Mouse (Mus musculus): Measurements from ENCODE around the gene Lrba. TPM values are rescaled to one million over a fixed set of nuclear protein-coding genes. Genes with fewer than 3 reads are reported as not detected.

Gene Lrba
- polyA plus RNA-seq, 1 experiment from 2014 or later, result 8.8 TPM

DNA sequence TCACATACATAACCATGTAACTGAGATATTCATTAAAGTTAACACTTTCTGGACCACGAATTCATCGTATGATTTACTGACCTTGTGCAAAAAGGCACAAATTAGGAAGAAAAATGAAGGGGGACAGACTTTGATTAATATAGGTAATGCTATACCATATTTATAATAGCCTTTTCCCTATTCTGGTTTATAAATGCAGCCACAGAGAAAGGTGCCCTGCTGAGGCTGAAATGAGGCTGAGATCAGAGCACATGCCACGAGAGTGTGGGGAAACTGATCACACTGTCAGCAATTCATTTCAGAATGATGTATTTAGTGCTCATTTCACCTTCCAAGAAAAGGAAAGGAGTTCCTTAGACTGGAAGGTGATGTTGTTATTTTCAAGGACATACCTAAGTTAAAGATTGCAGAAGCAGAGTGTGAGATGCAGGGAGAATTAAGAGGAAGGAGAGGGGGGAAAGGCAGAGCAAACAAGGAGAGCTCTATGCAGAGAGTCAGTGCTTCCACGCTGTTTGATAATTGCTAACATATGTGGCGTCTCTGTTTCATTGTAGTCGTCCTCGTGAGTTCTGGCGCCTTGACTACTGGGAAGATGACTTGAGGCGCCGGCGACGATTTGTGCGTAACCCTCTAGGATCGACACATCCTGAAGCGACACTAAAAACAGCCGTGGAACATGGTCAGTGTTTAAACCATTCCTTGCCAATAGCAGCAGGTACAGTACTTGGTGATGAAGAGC, 307.2 kb downstream of the Lrba start:
- Histone ChIP-seq H3K4me3 (no peak overlapping the region), H3K4me2 (replicated peaks) (no peak overlapping the region), H3K9ac (replicated peaks) (no peak overlapping the region), H3K4me1 (no peaks in the 10 kb centered on the region), H3K36me3 (no peaks in the 10 kb centered on the region), H3K9me3 (no peaks in the 10 kb centered on the region), H3K27me3 (no peaks in the 10 kb centered on the region), H3K27ac (replicated peaks) (no peak overlapping the region)
- ATAC-seq (ENCODE audit: low FRiP score, low read depth), result no peak
- whole genome bisulfite sequencing, result 66% methylated on average over 16 of the region's 16 CpGs

DNA sequence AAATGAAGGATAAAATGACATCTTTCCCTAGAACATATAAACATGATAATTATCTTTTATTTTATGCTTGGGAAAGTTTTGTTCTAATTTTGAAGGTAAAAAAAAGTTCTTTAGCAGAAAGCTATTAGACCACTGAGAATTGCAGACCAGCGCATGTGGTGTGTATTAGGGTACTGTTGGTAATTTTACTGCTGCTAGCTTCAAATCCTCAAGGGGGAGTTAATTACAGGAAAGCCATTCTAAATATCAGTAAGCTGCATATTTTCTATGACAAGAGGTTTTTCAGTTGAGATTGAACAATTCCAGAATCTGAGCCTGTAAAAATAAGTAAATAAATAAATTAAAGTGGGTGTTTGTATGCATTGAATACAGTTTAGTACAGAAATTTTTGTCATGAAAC, 312.3 kb downstream of the Lrba start:
- Histone ChIP-seq H3K27me3 (peaks cover 7% of the 10 kb centered on the region; the same call in 1 of the 2 replicates), H3K9ac (replicated peaks) (no peak overlapping the region), H3K27ac (replicated peaks) (no peak overlapping the region), H3K9me3 (no peaks in the 10 kb centered on the region), H3K4me2 (replicated peaks) (no peak overlapping the region), H3K4me3 (no peak overlapping the region), H3K4me1 (peaks cover 17% of the 10 kb centered on the region), H3K36me3 (no peaks in the 10 kb centered on the region)
- ATAC-seq (ENCODE audit: low FRiP score, low read depth), result no peak
- 77% methylated on average over 1 of the region's 1 CpGs for WGBS

DNA sequence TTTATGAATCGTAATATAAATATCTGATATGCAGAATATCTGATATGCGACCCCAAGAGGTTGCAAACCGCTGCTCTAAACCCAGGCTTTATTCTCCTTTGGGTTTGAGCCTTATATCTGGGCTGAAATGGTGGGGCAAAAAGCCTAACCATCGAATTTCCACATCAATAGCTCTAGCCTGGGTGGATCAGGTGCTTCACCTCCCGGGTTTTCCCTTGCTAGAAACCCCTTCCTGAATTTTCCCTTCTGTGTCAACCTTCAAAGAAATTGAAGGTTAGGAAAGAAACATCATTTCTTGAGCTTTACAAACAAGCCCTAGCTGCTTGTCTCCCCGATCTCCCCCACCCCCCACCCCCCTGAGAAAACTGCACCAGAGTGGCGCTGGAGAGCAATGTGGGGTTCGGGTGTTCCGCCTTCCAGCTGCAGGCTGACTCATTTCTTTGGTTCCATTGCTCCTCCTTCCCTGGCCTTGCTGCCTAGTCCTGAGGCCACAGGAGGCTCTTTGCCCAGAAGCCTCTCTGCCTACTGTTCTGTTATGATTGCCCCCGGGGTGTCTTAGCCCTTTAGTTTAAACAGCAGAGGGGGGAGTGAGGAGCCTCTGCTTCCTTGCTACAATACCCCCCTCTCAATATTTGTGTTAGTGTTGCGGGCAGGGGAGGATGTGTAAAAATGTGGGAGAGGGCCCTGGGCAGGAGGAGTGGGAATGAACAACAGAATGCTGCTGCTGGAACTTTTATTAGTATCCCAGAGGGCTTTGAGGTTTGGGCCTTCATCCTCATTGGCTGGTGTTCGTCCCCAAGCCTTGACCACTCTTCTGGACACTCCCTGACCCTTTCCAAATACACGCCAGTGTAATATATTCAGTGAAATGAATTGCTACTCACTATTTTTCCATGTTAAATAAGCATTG, 314.4 kb downstream of the Lrba start:
- H3K4me3 ChIP-seq, result 0 out of 2 replicates have a peak overlapping the region, but pooled peaks have one; percentile 15

DNA sequence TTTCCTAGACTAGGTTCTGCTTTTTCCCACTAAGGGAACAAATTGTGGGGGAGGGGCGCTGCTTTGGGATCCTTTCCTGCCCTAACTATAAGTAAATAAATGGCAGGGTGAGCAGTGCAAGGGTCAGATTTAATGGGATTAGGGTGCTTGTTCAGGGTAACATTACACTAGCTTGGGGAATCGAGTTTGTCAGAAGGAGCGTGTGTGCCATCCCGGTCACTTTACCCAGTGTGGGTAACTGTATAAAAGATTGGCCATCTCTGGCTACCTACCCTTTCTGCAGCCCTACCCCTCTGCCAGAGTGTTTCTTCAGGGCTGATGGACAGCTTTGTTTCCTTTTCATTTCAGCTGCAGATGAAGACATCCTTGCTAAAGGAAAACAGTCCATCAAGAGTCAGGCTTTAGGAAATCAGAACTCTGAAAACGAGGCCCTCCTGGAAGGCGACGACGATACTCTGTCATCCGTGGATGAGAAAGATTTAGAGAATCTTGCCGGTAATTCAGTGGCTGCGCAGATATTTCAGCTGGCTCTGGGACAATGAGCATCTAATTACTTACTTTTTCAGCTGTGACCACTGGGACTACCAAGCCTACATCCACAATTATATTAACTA, 315.2 kb downstream of the Lrba start:
- Histone ChIP-seq H3K9me3 (no peaks in the 10 kb centered on the region), H3K4me2 (replicated peaks) (peak overlapping the region; percentile 45), H3K4me1 (peaks cover 17% of the 10 kb centered on the region), H3K27ac (replicated peaks) (peak overlapping the region; percentile 84), H3K27me3 (peaks cover 7% of the 10 kb centered on the region; the same call in 1 of the 2 replicates), H3K36me3 (no peaks in the 10 kb centered on the region), H3K9ac (replicated peaks) (peak overlapping the region; percentile 11; the same call in 1 of the 2 replicates), H3K4me3 (peak overlapping the region; percentile 15; the same call in 1 of the 2 replicates)
- 12% methylated on average over 11 of the region's 11 CpGs for WGBS
- peak; percentile 69 for ATAC-seq (ENCODE audit: low FRiP score, low read depth)

More for the DNA sequence above, 314.4 kb downstream of the Lrba start:
- H3K4me2 ChIP-seq (replicated peaks), result peak overlapping the region; percentile 45
- peak overlapping the region; percentile 84 for H3K27ac ChIP-seq (replicated peaks)
- H3K4me1 ChIP-seq, result peaks cover 17% of the 10 kb centered on the region
- H3K9ac ChIP-seq (replicated peaks), result 0 out of 2 replicates have a peak overlapping the region, but pooled peaks have one; percentile 20
- no peaks in the 10 kb centered on the region for H3K9me3 ChIP-seq
- WGBS, result 13% methylated on average over 13 of the region's 13 CpGs
- H3K27me3 ChIP-seq, result peaks cover 7% of the 10 kb centered on the region; the same call in 1 of the 2 replicates
- H3K36me3 ChIP-seq, result no peaks in the 10 kb centered on the region
- peak; percentile 61 for ATAC-seq (ENCODE audit: low FRiP score, low read depth)

DNA sequence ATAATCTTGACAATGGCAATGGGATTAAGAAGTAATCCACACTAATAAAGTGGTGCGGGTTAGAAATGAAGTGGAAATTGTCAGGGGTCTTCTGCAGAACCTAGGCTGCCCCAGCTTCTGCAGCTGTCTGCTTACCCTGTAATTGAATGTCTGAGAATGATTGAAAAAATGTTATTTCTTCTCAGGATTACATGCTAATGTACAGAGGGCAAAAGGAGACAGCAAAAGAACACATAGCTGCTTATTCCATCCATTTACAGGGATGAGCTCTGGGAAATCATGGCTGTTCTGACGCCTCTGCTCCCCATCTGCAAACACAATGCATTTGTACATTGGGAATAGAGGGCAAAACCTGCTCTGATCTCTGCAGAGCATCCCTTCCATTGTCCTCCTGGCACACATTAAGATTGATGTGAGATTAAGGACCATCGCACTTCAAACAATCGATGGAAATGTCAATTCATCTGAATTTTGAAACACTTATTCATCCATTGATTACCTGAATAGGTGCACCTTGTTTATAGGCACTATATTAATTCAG, 316.7 kb downstream of the Lrba start:
- H3K4me1 ChIP-seq, result peaks cover 17% of the 10 kb centered on the region
- peak overlapping the region; percentile 4; the same call in 1 of the 2 replicates for H3K9ac ChIP-seq (replicated peaks)
- peak overlapping the region; percentile 81 for H3K27ac ChIP-seq (replicated peaks)
- H3K4me2 ChIP-seq (replicated peaks), result peak overlapping the region; percentile 44
- H3K27me3 ChIP-seq, result peaks cover 9% of the 10 kb centered on the region; the same call in 1 of the 2 replicates
- H3K4me3 ChIP-seq, result peak overlapping the region; percentile 22
- no peak; the same call in 1 of the 2 replicates for ATAC-seq (ENCODE audit: low FRiP score, low read depth)
- H3K9me3 ChIP-seq, result no peaks in the 10 kb centered on the region
- H3K36me3 ChIP-seq, result no peaks in the 10 kb centered on the region
- WGBS, result 26% methylated on average over 4 of the region's 4 CpGs

DNA sequence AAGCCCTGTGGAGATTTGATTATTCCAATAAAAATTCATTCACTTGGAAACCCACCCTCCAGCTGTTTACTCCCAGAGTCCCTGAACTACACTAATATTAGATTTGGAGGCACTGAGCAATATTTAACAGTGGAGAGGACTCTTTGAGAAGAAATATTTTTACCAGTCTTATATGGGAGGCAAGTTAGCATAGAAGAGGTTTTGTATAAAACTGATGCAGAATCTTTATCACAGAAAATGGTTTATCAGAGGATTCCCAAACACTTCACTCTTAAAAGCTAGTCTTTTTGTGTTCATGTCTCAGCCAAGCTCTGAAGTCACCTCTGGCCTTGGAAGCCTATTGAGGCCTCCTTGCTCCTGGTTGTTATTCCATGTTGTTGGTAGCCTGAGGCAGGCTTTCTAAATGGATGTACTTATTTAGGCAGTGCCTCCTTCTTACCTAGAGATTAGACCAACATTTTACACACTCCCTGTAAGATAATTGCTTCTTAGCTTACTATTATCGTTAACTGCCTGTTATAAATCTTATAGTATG, 317.4 kb downstream of the Lrba start:
- Histone ChIP-seq H3K36me3 (no peaks in the 10 kb centered on the region), H3K9me3 (no peaks in the 10 kb centered on the region), H3K9ac (replicated peaks) (no peak overlapping the region; the same call in 1 of the 2 replicates), H3K4me3 (peak overlapping the region; percentile 37), H3K27ac (replicated peaks) (0 out of 2 replicates have a peak overlapping the region, but pooled peaks have one; percentile 20), H3K4me2 (replicated peaks) (peak overlapping the region; percentile 49), H3K27me3 (peaks cover 11% of the 10 kb centered on the region; the same call in 1 of the 2 replicates), H3K4me1 (peaks cover 22% of the 10 kb centered on the region)
- 42% methylated on average over 1 of the region's 1 CpGs for WGBS
- no peak for ATAC-seq (ENCODE audit: low FRiP score, low read depth)

DNA sequence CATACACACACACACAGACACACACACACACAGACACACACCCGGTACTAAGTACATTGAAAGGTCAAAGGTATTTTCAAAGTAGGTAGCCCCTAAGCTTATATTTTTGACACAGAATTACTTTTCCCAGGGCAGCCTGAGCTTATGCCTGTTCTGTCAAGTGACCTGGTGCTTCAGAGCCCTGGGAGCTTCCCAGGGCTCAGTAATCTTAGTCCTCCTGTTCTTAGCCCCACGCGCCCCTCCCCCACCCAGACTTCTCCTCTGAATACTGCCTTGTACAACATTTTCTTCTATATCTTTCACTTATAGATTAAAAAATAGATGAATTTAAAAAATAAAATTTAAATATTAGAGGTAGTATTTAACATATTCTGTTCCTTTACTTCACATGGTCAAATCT, 320.3 kb downstream of the Lrba start:
- Histone ChIP-seq H3K4me2 (replicated peaks) (peak overlapping the region; percentile 42), H3K9me3 (no peaks in the 10 kb centered on the region), H3K27ac (replicated peaks) (peak overlapping the region; percentile 49), H3K27me3 (0 out of 2 replicates have a peak, but pooled peaks cover 9% of the 10 kb centered on the region), H3K4me3 (peak overlapping the region; percentile 46), H3K4me1 (peaks cover 21% of the 10 kb centered on the region), H3K36me3 (no peaks in the 10 kb centered on the region), H3K9ac (replicated peaks) (peak overlapping the region; percentile 54)
- ATAC-seq (ENCODE audit: low FRiP score, low read depth), result 0 out of 2 replicates have a peak, but pooled peaks have one; percentile 10
- 5% methylated on average over 3 of the region's 3 CpGs for WGBS

DNA sequence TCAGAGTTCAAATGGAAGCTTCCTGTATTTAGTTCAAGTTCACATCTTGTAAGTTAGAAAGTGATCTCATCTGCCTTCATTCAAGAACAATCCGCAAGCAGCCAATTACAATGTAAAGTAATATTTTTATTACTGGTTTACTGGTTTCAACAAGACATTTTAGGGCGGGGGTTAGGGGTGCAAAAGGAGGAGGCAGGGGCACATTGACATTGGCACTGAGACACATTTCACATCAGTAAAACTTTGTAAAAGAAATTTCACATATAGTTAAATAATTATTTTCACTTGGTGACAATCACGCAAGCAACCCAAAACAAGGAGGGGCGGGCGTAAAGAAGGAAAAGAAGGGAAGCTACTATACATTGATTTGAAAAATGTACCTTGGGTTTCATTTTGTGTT, 321.5 kb downstream of the Lrba start:
- Histone ChIP-seq H3K4me1 (peaks cover 25% of the 10 kb centered on the region), H3K36me3 (no peaks in the 10 kb centered on the region), H3K4me3 (peak overlapping the region; percentile 62), H3K9ac (replicated peaks) (peak overlapping the region; percentile 88), H3K27me3 (0 out of 2 replicates have a peak, but pooled peaks cover 15% of the 10 kb centered on the region), H3K4me2 (replicated peaks) (peak overlapping the region; percentile 56), H3K9me3 (no peaks in the 10 kb centered on the region), H3K27ac (replicated peaks) (peak overlapping the region; percentile 97)
- WGBS, result 10% methylated on average over 5 of the region's 5 CpGs
- ATAC-seq (ENCODE audit: low FRiP score, low read depth), result no peak

DNA sequence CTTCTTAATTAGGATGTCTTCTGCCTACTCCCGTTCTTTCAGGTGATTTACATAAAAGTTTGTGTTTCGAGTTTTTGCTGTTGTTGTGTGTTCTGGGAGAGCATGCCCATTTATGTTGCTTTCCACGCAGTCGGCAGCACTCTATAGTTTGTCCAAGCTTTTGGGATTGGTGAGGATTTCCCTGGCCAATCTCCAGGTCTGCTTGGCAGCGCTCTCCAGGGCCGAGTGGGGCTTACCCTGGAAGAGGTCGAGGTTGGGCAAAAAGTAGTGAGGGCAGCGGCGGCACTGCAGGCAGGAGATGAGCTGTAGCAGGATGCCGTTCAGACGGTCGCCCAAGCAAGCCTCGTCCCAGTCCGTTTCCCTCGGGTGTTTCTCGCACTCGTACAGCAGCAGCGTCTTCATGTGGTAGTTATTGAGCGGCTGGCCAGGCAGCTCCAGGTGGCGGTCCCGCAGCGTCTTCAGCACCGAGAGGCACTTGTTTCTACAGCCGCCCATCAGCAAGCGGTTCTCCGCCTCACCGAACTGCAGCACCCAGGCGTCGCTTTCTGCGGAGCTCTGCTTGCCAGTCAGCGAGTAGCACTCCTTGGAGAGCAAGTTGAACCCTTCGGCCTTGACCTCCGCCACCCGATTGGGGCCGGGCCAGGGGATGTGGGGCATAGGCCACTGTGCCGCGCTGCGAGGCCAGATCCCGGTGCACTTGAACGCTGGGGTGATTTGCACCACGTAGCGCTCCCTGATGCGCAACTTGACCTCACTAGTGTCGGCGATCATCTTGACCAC, 322.2 kb downstream of the Lrba start:
- Histone ChIP-seq H3K4me1 (peaks cover 21% of the 10 kb centered on the region), H3K36me3 (no peaks in the 10 kb centered on the region), H3K9me3 (no peaks in the 10 kb centered on the region), H3K4me3 (peak overlapping the region; percentile 62), H3K27me3 (0 out of 2 replicates have a peak, but pooled peaks cover 15% of the 10 kb centered on the region), H3K9ac (replicated peaks) (peak overlapping the region; percentile 88), H3K4me2 (replicated peaks) (peak overlapping the region; percentile 56), H3K27ac (replicated peaks) (peak overlapping the region; percentile 97)
- ATAC-seq (ENCODE audit: low FRiP score, low read depth), result no peak; the same call in 1 of the 2 replicates
- WGBS, result under 1% methylated on average over 45 of the region's 45 CpGs

DNA sequence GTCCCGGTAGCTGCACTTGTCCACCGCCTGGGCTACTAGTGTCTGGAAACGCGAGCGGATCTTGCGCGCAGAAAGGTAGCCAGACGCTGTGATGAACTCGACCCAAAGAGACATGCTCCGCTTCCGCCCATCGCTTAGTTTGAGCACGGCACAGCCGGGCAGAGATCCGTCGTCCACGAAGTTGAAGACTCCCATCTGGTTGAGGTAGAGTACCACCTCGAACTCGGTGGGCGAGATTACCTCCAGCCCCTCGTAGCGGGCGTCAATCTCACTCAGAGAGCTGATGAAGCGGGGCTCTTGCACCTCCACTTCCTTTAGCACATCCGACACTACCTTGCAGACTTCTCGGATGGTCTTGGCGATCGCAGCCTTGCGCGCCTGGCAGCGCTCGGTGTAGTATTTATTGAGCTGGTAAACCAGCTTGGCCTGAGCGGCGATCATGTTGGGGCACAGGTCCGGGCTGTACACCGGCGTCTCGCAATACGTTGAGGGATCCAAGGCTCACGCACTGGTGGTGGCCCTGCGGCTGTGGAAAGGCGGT, 322.8 kb downstream of the Lrba start:
- Histone ChIP-seq H3K9ac (replicated peaks) (peak overlapping the region; percentile 88), H3K4me3 (peak overlapping the region; percentile 62), H3K4me1 (peaks cover 21% of the 10 kb centered on the region), H3K36me3 (no peaks in the 10 kb centered on the region), H3K27me3 (0 out of 2 replicates have a peak, but pooled peaks cover 17% of the 10 kb centered on the region), H3K9me3 (no peaks in the 10 kb centered on the region), H3K27ac (replicated peaks) (peak overlapping the region; percentile 97), H3K4me2 (replicated peaks) (peak overlapping the region; percentile 56)
- no peak for ATAC-seq (ENCODE audit: low FRiP score, low read depth)
- under 1% methylated on average over 42 of the region's 42 CpGs for WGBS

Data from midbrain, embryonic 12.5 days (tissue).